Mouse (Mus musculus) stomach, embryonic 14.5 days (tissue): ENCODE data around the gene Mfsd4b5. TPM values are rescaled to one million over a fixed set of nuclear protein-coding genes. Genes with fewer than 3 reads are reported as not detected.

Source experiments
- ATAC-seq: fragments of 200-750 bp; cut with Nextera tagmentation; 2 replicates; pipeline ENCODE4 v1.8.0; 2017; ENCODE audit warnings: low read depth, moderate TSS enrichment; ENCODE audit not compliant: insufficient number of reproducible peaks, insufficient read depth, low FRiP score
- H3K27ac ChIP-seq: fragments of 300-500 bp; sonication (generic); 2 replicates; pipeline ENCODE4 v1.5.1; 2014; ENCODE audit warnings: mild to moderate bottlenecking, low read length, moderate library complexity, mixed read lengths
- H3K27me3 ChIP-seq: fragments of 300-500 bp; sonication (generic); 2 replicates; pipeline ENCODE4 v1.6.1; 2014; ENCODE audit warnings: low read length, control low read depth, mixed read lengths; ENCODE audit not compliant: control insufficient read depth, insufficient read depth
- H3K36me3 ChIP-seq: fragments of 300-500 bp; sonication (generic); 2 replicates; pipeline ENCODE4 v1.6.1; 2014; ENCODE audit warnings: mild to moderate bottlenecking, control low read depth, low read length, moderate library complexity, mixed read lengths; ENCODE audit not compliant: control insufficient read depth, insufficient read depth
- H3K4me1 ChIP-seq: fragments of 300-500 bp; sonication (generic); 2 replicates; pipeline ENCODE4 v1.6.1; 2014; ENCODE audit warnings: low read length, control low read depth, mixed read lengths; ENCODE audit not compliant: control insufficient read depth, insufficient read depth
- H3K4me2 ChIP-seq: fragments of 300-500 bp; sonication (generic); replicated peaks from 2 replicates; pipeline ENCODE4 v1.6.1; 2014; ENCODE audit warnings: low read depth, low read length, control low read depth
- H3K4me3 ChIP-seq: fragments of 300-500 bp; sonication (generic); 2 replicates; pipeline ENCODE4 v1.5.1; 2014; ENCODE audit warnings: low read depth, low read length, control low read depth
- H3K9ac ChIP-seq: fragments of 300-500 bp; sonication (generic); replicated peaks from 2 replicates; pipeline ENCODE4 v1.6.1; 2014; ENCODE audit warnings: low read depth, mild to moderate bottlenecking, control low read depth, low read length, moderate library complexity, mixed read lengths
- H3K9me3 ChIP-seq: fragments of 300-500 bp; sonication (generic); 2 replicates; pipeline ENCODE4 v1.6.1; 2016; ENCODE audit warnings: low read depth, low read length, control low read depth; ENCODE audit not compliant: control insufficient read depth
- WGBS: fragments of 180-500 bp; shearing (Covaris S2); extraction: QIAGEN DNeasy Blood & Tissue Kit; methylation state at CpG from one replicate; pipeline ENCODE4 v1.1.7; 2014; 5-methylcytosine and 5-hydroxymethylcytosine counted together
- polyA plus RNA-seq: library from polyadenylated mRNA; unstranded; fragments of >200 nt; fragmentation: Nextera tagmentation; extraction: Ambion mirVana; gene quantifications from 2 replicates; pipeline ENCODE4 v1.2.1, GENCODE M21; 2014

The Mfsd4b5 gene
- polyA plus RNA-seq = 0.21 TPM in 1 of 2 replicates, not detected in the other

DNA sequence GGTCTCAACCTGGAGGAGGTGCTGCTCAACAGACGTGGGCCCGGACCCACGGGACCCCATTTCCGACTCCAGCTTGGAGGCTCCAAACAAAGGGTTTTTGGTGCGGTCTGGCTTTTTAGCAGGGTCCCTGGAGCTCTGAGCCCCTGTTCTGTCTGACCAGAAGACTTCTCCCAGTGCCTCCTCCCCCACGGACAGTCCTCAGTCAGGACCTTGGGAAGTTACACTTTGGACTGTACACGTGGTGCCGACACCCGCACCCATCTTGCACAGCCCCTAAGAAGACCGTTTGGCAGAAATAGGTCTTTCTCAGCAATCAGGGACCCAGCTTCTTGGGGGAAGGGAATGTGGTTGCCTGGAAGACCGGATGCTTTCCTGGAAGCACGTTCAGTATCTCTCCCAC, at the start of gene Mfsd4b5:
TSS of gene Mfsd4b5 (minus strand) at position 181 of the 400 bp plus-strand sequence.
- Histone ChIP-seq H3K36me3 (no peaks in the 10 kb centered on the region), H3K9me3 (no peaks in the 10 kb centered on the region), H3K4me2 (no peak within 1 kb of the TSS), H3K27ac (no peak within 1 kb of the TSS), H3K4me1 (no peaks in the 10 kb centered on the region), H3K4me3 (no peak within 1 kb of the TSS), H3K9ac (no peak within 1 kb of the TSS), H3K27me3 (no peaks in the 10 kb centered on the region)
- no peak for ATAC-seq
- WGBS = 87% methylated on average over 12 of the region's 12 CpGs

DNA sequence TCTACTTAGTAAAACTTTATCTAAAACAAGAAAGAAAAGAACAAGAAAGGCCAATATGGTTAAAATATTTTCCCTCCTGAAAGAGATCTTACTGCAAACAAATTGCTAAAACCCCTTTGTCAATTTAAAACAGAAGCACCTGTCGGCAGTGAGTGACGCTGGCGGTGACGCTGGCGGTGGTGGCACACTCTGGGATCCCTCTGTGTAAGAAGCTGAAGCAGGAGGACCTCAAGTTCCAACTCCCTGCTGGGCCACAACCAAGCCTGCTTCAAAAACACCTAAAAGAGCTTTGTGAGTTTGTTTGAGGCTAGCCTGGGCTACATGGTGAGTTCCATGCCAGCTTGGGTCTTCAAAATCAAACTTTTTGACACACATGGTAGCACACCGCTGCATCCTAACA, 48.5 kb upstream of the Mfsd4b5 start:
- Histone ChIP-seq H3K27ac (no peak overlapping the region), H3K9ac (no peak overlapping the region), H3K4me2 (no peak overlapping the region), H3K9me3 (no peaks in the 10 kb centered on the region), H3K36me3 (no peaks in the 10 kb centered on the region), H3K27me3 (no peaks in the 10 kb centered on the region), H3K4me3 (no peak overlapping the region), H3K4me1 (no peaks in the 10 kb centered on the region)
- ATAC-seq = no peak
- 93% methylated on average over 6 of the region's 6 CpGs for WGBS

DNA sequence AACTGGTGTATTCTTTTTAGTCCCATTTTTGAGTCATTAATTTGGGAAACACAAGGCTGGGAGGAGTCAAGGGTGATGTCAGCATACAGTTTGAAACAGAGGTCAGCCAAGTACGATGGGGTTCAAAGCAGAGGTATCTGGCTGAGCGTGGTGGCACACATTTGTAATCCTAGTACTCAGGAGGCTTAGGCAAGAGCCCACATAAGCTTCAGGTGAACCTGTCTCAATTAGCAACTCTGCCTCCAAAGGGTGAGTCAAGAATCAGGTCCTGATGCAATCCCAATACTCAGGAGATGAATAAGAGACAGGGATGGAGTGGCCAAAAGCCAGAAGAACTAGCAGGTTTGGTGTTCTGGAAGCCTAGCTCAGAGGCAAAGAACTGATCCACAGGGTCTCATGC, 46.5 kb upstream of the Mfsd4b5 start:
- Histone ChIP-seq H3K27ac (no peak overlapping the region), H3K27me3 (no peaks in the 10 kb centered on the region), H3K4me1 (no peaks in the 10 kb centered on the region), H3K36me3 (no peaks in the 10 kb centered on the region), H3K4me2 (no peak overlapping the region), H3K4me3 (no peak overlapping the region), H3K9ac (no peak overlapping the region), H3K9me3 (no peaks in the 10 kb centered on the region)
- no peak for ATAC-seq
- 54% methylated on average over 2 of the region's 2 CpGs for WGBS

DNA sequence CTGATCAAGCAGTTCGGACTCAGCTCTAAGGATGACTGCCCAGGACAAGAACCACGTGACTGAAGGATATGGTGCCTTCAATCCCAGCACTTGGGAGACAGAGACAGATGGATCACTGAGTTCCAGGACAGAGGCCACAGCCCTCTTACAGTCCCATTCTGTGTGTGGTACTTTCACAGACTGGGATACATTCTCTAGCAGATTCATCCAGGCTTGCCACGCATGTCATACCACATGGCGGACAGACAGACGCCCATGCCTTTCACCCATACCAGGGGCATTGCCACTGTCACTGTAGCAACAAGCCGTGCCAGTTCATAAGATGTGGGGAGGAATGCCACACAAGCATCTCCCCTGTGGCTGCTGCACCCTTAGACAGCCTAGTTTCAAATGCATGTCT, 44.3 kb upstream of the Mfsd4b5 start:
- no peak for ATAC-seq
- Histone ChIP-seq H3K36me3 (no peaks in the 10 kb centered on the region), H3K4me3 (no peak overlapping the region), H3K27me3 (no peaks in the 10 kb centered on the region), H3K4me2 (no peak overlapping the region), H3K9me3 (no peaks in the 10 kb centered on the region), H3K9ac (no peak overlapping the region), H3K27ac (no peak overlapping the region), H3K4me1 (no peaks in the 10 kb centered on the region)
- WGBS = 93% methylated on average over 6 of the region's 6 CpGs

DNA sequence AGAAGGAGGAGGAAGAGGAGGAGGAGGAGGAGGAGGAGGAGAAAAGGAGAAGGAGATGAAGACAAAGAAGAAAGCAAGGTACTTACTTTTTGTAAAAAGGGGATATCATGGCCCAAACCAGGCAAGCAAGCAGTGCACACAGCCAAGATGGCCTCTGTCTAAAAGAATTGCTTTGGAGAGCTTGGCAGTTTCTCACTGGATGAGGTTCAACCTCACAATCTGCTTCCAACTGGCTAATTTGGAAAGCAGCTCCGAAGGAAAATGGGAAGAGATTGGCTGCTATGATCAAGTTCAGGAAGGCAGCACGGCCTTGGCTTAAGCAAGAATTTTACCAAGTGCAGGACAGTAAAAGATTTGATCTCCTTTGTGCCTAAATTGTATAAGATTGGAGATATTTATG, 43.2 kb upstream of the Mfsd4b5 start:
- Histone ChIP-seq H3K9ac (no peak overlapping the region), H3K27ac (no peak overlapping the region), H3K4me2 (no peak overlapping the region), H3K27me3 (no peaks in the 10 kb centered on the region), H3K36me3 (no peaks in the 10 kb centered on the region), H3K4me3 (no peak overlapping the region), H3K4me1 (no peaks in the 10 kb centered on the region), H3K9me3 (no peaks in the 10 kb centered on the region)
- ATAC-seq = no peak
- 84% methylated on average over 2 of the region's 2 CpGs for WGBS

DNA sequence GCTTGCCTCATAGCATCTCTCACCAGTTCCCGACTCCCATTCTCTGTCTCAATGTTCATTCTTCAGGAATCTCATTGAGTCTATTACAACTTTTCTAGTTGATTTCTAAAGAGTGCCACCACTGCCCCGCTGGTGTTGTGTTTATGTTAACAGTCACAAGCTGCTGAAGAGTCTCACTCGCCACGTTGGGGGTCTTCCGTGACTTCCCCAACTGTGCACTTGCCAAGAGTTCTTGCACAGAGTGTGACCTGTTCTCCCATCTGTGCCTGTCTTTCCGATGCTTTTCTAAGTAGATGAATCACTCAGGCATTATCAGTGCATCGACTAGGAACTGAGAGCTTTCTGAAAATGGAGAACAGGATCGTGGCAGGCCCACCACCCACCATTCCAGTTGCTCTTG, 41.6 kb upstream of the Mfsd4b5 start:
- WGBS = 77% methylated on average over 8 of the region's 8 CpGs
- Histone ChIP-seq H3K9ac (no peak overlapping the region), H3K27ac (no peak overlapping the region), H3K36me3 (no peaks in the 10 kb centered on the region), H3K4me3 (no peak overlapping the region), H3K9me3 (no peaks in the 10 kb centered on the region), H3K4me1 (0 out of 2 replicates have a peak, but pooled peaks cover 4% of the 10 kb centered on the region), H3K27me3 (no peaks in the 10 kb centered on the region), H3K4me2 (no peak overlapping the region)
- no peak for ATAC-seq

DNA sequence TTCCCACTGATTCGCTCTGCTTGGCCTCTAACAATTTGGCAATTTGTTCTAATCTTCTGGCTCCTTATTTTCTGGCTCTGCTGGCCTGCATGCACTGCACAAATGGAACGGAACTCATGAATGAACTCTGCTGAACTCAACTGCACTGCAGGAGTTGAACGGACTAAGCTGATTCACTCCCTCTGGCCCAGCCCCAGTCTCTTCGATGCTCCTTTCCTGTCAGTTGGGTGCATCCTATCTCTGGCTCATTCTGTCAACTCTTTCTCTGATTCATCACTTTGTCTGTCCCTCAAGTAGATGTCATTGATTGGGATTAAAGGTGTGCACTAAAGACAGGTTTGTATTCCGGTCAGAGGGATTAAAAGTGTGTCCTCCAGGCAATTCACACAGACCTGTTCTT, 40.1 kb upstream of the Mfsd4b5 start:
- H3K4me2 ChIP-seq = no peak overlapping the region
- H3K9ac ChIP-seq = no peak overlapping the region
- 0 out of 2 replicates have a peak, but pooled peaks cover 4% of the 10 kb centered on the region for H3K4me1 ChIP-seq
- H3K27me3 ChIP-seq = no peaks in the 10 kb centered on the region
- H3K27ac ChIP-seq = no peak overlapping the region
- no peaks in the 10 kb centered on the region for H3K9me3 ChIP-seq
- no peaks in the 10 kb centered on the region for H3K36me3 ChIP-seq
- no peak for ATAC-seq
- no peak overlapping the region for H3K4me3 ChIP-seq
- WGBS = 96% methylated on average over 5 of the region's 5 CpGs

DNA sequence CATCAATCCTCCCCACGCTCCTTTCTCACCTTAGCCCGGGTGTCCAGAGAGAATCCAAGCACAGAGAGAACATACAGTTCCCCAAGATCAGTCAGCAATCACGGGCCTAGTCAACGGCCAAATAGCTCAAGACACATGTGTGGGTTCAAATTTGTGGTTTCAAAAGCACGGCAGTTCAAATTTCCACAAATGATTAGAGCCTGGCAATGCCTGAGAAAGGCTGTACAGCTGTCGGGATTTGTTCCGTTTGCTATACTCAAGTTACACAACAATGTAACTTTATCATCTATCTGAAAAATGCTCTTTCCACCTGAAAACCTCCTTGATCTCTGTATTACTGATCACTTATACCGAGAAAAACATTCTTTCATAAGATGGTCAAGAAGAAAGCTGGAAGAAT, 39.1 kb upstream of the Mfsd4b5 start:
- ATAC-seq = no peak
- Histone ChIP-seq H3K9me3 (no peaks in the 10 kb centered on the region), H3K36me3 (no peaks in the 10 kb centered on the region), H3K4me3 (peak overlapping the region; percentile 43), H3K27me3 (no peaks in the 10 kb centered on the region), H3K9ac (no peak overlapping the region), H3K4me1 (0 out of 2 replicates have a peak, but pooled peaks cover 4% of the 10 kb centered on the region), H3K4me2 (peak overlapping the region; percentile 83), H3K27ac (no peak overlapping the region)
- 52% methylated on average over 8 of the region's 8 CpGs for WGBS
